Mouse (Mus musculus) brown adipose tissue, adult 24 weeks (tissue): ENCODE results near the gene Pck2. TPM values are rescaled to one million over a fixed set of nuclear protein-coding genes. Genes with fewer than 3 reads are reported as not detected.

Experiments
- H3K27ac ChIP-seq: fragments of 200-500 bp; replicated peaks from 2 replicates; pipeline ENCODE4 v1.5.1; 2012; ENCODE audit warnings: low read depth, mild to moderate bottlenecking, low read length
- H3K4me1 ChIP-seq: fragments of 200-500 bp; 2 replicates; pipeline ENCODE4 v1.6.1; 2012; ENCODE audit warnings: low read length, mixed read lengths; ENCODE audit not compliant: control insufficient read depth, insufficient read depth, insufficient read length
- H3K4me3 ChIP-seq: fragments of 200-500 bp; 2 replicates; pipeline ENCODE4 v1.5.1; 2012; ENCODE audit warnings: low read depth, mild to moderate bottlenecking, low read length, moderate library complexity; ENCODE audit not compliant: insufficient read depth
- polyA plus RNA-seq: library from polyadenylated mRNA; stranded (reverse); fragments of >200 nt; gene quantifications from 2 replicates; pipeline ENCODE4 v1.2.4, GENCODE M21; 2012; ENCODE audit not compliant: missing spikeins, insufficient read depth, insufficient read length

Pck2 gene
- polyA plus RNA-seq, 1 experiment: 5.0 TPM

- Histone ChIP-seq H3K4me3 (peak within 1 kb of the TSS; percentile 87), H3K4me1 (no peaks in the 10 kb centered on the region), H3K27ac (peak within 1 kb of the TSS; percentile 76)
Observed at GRCm38 (mm10) chr14:55577871-55578667, 38.0 kb downstream of the Pck2 start, which contains the start of gene Psme1. TSS of gene Psme1 (plus strand) at chr14:55578123.

DNA sequence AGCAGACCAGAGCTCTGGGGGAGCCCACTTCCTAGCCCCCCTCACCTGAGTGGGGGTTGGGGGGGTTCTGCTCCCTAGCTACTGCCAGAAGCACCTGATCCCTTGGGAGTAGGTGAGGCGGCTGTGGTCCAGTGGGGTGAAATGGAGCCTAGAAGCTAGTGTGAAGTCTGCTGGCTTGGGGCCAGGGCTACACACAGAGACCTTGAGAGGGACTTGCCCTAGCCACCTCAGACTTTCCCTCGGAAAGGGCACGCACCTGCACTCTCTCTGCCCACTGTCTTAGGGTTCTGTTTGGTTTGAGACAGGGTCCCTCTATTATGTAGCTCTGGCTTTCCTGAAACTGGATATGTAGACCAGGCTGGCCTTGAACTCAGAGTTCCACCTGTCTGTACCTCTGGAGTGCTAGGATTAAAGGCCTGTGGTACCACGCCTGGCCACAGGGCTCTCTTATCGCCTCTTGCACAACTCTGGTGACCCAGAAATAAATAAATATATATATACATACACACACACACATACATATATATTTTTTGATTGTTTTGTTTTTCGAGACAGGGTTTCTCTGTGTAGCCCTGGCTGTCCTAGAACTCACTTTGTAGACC is 38.7 kb downstream of the Pck2 start:
- H3K4me1 ChIP-seq: no peaks in the 10 kb centered on the region
- peak overlapping the region; percentile 76 for H3K27ac ChIP-seq
- peak overlapping the region; percentile 87 for H3K4me3 ChIP-seq

GRCm38 (mm10) chr14:55579511-55580496 is 39.7 kb downstream of the Pck2 start:
- Histone ChIP-seq H3K27ac (no peak overlapping the region), H3K4me3 (no peak overlapping the region)

DNA sequence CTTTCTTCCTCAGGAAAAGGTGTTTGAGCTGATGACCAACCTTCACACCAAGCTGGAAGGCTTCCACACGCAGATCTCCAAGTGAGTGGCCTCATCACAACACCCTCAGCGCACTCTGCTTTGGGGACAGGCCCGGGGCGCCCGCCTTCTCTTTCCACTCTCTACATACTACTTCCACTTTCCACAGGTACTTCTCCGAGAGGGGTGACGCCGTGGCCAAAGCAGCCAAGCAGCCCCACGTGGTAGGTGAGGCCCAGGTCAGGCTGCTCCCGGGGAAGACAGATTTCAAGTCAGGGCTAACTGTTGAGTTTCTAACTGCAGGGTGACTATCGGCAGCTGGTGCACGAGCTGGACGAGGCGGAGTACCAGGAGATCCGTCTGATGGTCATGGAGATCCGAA is 40.7 kb downstream of the Pck2 start:
- Histone ChIP-seq H3K4me3 (no peak overlapping the region), H3K27ac (no peak overlapping the region), H3K4me1 (no peaks in the 10 kb centered on the region)

More at GRCm38 (mm10) chr14:55579511-55580496, 39.7 kb downstream of the Pck2 start:
- no peaks in the 10 kb centered on the region for H3K4me1 ChIP-seq

DNA sequence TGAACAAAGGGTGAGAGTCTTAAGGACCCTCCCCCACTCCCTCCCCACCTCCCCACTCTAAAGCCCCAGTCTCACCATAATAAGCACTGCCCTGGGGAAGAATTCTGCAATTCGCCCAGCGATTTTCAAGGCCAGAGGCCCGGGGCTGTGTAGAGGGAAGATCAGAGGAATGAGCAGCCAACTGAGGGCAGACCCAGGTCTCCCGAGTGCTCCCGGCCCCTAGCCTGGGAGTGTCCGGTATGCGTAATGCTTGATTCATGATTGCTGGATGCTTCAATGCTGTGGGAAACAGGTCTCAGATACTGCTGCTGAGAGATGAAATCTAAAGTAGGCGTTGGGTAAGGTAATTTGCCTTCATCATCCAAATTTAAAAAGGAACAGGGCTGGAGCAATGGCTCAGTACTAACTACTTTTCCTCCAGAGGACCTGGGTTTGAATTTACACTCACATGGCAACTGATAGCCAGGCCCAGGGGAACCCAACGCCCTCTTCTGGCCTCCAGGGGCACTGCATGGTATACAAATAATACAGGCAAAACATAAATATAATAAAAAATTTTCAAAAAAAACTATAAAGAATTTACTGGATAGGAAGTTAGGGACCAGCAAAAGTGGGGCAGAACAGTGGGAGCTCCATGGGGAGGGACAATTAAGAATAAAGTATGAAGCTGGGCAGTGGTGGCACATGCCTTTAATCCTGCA is 42.1 kb downstream of the Pck2 start:
- Histone ChIP-seq H3K27ac (no peak overlapping the region), H3K4me3 (no peak overlapping the region), H3K4me1 (no peaks in the 10 kb centered on the region)

DNA sequence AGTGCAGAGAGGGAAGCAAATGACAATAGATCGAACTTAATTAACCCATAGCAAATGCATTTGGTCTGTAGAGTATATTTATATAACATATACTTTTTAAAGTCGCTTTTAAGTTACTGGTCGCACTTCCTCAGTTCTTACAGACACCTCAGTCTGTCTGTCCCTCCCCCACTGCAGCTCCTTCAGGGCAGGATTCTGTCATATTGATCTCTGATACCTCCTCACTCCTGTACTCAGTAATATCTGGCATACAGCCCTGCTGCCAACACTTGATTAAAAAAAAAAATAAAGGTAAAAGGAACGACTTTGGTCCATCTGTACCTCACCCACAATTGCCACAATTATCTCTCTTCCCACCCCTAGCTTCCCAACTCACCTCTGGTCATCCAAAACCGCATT is 44.2 kb downstream of the Pck2 start:
- H3K27ac ChIP-seq: no peak overlapping the region
- no peaks in the 10 kb centered on the region for H3K4me1 ChIP-seq
- peak overlapping the region; percentile 81 for H3K4me3 ChIP-seq

DNA sequence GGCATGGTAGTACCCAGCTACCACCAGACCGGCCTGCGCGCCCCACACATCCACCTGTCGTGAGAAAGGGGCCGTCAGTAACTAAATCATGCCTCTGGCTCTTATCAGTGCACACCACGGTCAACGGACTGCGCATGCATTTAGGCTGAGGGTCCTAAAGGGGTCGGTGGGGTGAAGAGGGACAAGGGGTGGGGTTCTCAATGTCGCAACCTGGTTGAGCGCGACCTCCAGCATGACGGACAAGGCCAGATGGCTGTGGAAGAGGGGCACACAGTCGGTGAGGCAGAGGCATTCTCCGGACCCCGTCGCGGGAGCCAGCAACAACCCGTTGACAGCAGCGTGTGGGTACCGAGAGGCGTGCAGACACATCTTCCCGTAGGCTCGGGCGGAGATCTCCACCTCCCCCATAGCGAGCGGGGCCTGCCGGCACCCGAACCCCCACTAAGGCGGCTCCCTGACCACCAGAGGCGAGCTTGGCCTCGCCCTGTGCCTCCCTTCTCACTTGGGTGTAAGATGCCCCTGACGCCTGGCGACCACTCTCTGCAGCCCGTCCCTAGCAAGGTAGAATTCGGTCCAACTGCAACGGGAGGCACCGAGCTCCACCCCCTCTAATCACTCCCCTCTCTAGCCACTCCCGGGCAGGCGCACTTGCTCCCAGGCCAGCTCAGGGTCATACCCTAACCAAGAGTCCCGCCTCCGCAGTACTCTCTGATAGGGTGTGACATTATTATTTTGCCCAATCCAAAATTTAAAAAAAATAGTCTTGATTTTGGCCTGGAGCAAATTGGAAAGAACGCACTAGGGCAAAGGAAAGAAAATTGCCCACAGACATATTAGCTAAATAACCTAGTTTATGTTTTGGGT is 44.9 kb downstream of the Pck2 start, which contains the start of gene Emc9:
Emc9 (minus strand) TSS at position 601 of the 864 bp plus-strand sequence.
- Histone ChIP-seq H3K27ac (peak within 1 kb of the TSS; percentile 55), H3K4me1 (peaks cover 3% of the 10 kb centered on the region; the same call in 1 of the 2 replicates), H3K4me3 (peak within 1 kb of the TSS; percentile 81)

- Histone ChIP-seq H3K4me1 (peaks cover 5% of the 10 kb centered on the region; the same call in 1 of the 2 replicates), H3K27ac (peak overlapping the region; percentile 32), H3K4me3 (no peak overlapping the region)
Observed at GRCm38 (mm10) chr14:55585566-55585960, 45.5 kb downstream of the Pck2 start.

GRCm38 (mm10) chr14:55586149-55586548 is 46.1 kb downstream of the Pck2 start:
- Histone ChIP-seq H3K27ac (peak overlapping the region; percentile 55), H3K4me1 (peaks cover 5% of the 10 kb centered on the region; the same call in 1 of the 2 replicates), H3K4me3 (no peak overlapping the region)

GRCm38 (mm10) chr14:55589271-55589670 is 49.2 kb downstream of the Pck2 start:
- Histone ChIP-seq H3K4me1 (peaks cover 5% of the 10 kb centered on the region), H3K4me3 (no peak overlapping the region), H3K27ac (no peak overlapping the region)

GRCm38 (mm10) chr14:55589771-55590448 is 49.8 kb downstream of the Pck2 start:
- peaks cover 5% of the 10 kb centered on the region for H3K4me1 ChIP-seq
- peak overlapping the region; percentile 66 for H3K27ac ChIP-seq
- peak overlapping the region; percentile 74 for H3K4me3 ChIP-seq

DNA sequence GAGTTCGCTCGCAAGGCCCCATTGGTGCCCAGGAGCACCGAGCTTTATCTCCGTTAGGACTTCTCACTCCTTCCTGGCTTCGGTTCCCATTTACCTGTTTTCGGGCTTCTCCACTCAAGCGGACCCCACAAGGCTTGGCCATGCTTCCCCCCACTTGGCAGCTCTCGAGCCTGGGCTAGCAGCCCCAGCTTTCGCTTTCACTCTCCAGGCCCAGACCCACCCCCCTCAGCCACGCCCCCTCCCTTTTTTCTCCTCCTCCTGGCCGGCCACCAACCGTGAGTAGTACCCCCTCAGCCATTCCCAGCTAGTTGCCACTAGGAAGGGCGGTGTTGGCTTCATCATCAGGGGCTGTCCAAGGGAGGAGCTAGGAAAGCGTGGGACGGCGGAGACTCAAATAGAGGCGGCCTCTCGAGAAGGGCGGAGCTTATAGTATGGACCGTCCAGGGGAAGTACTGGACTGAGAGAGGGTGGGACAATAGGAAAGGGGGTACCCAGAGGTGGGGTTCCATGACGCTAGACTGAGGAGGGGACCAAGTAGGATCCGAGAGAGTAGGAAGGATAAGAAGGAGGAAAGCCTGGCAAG is 50.8 kb downstream of the Pck2 start, which contains the start of gene Psme2:
Psme2 (minus strand) TSS at position 366 of the 583 bp plus-strand sequence.
- Histone ChIP-seq H3K4me3 (peak within 1 kb of the TSS; percentile 85), H3K4me1 (peaks cover 5% of the 10 kb centered on the region), H3K27ac (peak within 1 kb of the TSS; percentile 95)
